Mouse (Mus musculus) thymus, postnatal 10 days (tissue): ENCODE results near the gene Lsamp.
"Not testable (repeated sequence)": the region's sequence is repeated elsewhere in the genome, so short reads cannot be mapped to it uniquely, and the experiment has no call there.

Experiments used
- DNase-seq, 2 experiments: peaks; one replicate each; pipeline ENCODE4 v3.0.0; 2021; ENCODE audit warnings: low spot score in 2 of 2

The Lsamp gene

GRCm38 (mm10) chr16:41936908-41937595, 1952.9 kb downstream of the Lsamp start:
- no peak for DNase-seq

GRCm38 (mm10) chr16:41937596-41937990, 1953.4 kb downstream of the Lsamp start:
- DNase-seq = no peak

- DNase-seq = no peak
Observed at GRCm38 (mm10) chr16:41938258-41938657, 1954.1 kb downstream of the Lsamp start.

- DNase-seq = no peak
Observed at GRCm38 (mm10) chr16:41941591-41942315, 1957.6 kb downstream of the Lsamp start.

- no peak for DNase-seq
Observed at GRCm38 (mm10) chr16:41957811-41958210, 1973.7 kb downstream of the Lsamp start.

- DNase-seq = no peak
Observed at GRCm38 (mm10) chr16:41965636-41966035, 1981.5 kb downstream of the Lsamp start.

GRCm38 (mm10) chr16:41969215-41969614, 1985.1 kb downstream of the Lsamp start:
- no peak for DNase-seq

- DNase-seq = no peak
Observed at GRCm38 (mm10) chr16:41974866-41975719, 1990.9 kb downstream of the Lsamp start.

GRCm38 (mm10) chr16:41976897-41977296, 1992.7 kb downstream of the Lsamp start:
- DNase-seq = no peak

GRCm38 (mm10) chr16:41996956-41997355, 2012.8 kb downstream of the Lsamp start:
- DNase-seq = no peak

- no peak for DNase-seq
Observed at GRCm38 (mm10) chr16:42002925-42003324, 2018.8 kb downstream of the Lsamp start.

- not testable (repeated sequence) for DNase-seq
Observed at GRCm38 (mm10) chr16:42003506-42003905, 2019.3 kb downstream of the Lsamp start.

GRCm38 (mm10) chr16:42004166-42004565, 2020.0 kb downstream of the Lsamp start:
- DNase-seq = no peak

GRCm38 (mm10) chr16:42014937-42015336, 2030.8 kb downstream of the Lsamp start:
- no peak for DNase-seq

- no peak for DNase-seq
Observed at GRCm38 (mm10) chr16:42015443-42015842, 2031.3 kb downstream of the Lsamp start.

GRCm38 (mm10) chr16:42016791-42017643, 2032.9 kb downstream of the Lsamp start:
- DNase-seq = no peak

GRCm38 (mm10) chr16:42022566-42022965, 2038.4 kb downstream of the Lsamp start:
- no peak for DNase-seq

GRCm38 (mm10) chr16:42032030-42032429, 2047.9 kb downstream of the Lsamp start:
- DNase-seq = no peak

GRCm38 (mm10) chr16:42033449-42033848, 2049.3 kb downstream of the Lsamp start:
- DNase-seq = no peak

- no peak for DNase-seq
Observed at GRCm38 (mm10) chr16:42048138-42048537, 2064.0 kb downstream of the Lsamp start.

GRCm38 (mm10) chr16:42059927-42060326, 2075.8 kb downstream of the Lsamp start:
- no peak for DNase-seq
